Mouse (Mus musculus) stomach, postnatal 0 days (tissue): ENCODE measurements around the gene Fgf22.

Experiments used
- CTCF ChIP-seq: IDR thresholded peaks from 2 replicates; pipeline ENCODE4 v1.5.1; 2016; ENCODE audit warnings: antibody characterized with exemption, low read depth, mild to moderate bottlenecking, moderate library complexity
- EP300 ChIP-seq: optimal IDR thresholded peaks from 2 replicates; pipeline ENCODE3; 2016; ENCODE audit warnings: antibody characterized with exemption

DNA sequence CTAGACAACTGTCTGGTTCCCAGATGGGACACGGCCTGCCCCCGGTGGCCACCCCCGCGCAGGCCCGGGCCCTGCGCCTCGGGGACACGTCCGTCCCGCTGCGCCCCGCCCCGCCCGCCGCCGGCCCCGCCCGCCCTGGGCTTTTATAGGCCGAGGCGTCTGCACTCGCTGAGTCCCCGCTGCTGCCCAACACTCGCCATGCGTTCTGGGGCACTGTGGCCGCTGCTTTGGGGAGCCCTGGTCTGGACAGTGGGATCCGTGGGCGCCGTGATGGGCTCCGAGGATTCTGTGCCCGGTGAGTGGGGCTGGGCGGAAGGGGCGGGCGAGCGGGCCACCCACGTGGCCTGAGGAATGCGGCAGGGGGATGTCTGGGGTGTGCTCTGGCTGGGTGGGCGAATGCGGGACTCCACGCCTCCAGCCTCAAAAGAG, 22.2 kb downstream of the Fgf22 start, which contains the start of gene Fstl3:
- TF ChIP-seq CTCF (no peak), EP300 (no peak)
